Mouse (Mus musculus) ES-Bruce4 (cell line): ENCODE data around the gene Hdac4. TPM values are rescaled to one million over a fixed set of nuclear protein-coding genes. Genes with fewer than 3 reads are reported as not detected.

Experiments used
- H3K27ac ChIP-seq: 2 replicates; pipeline ENCODE4 v1.5.1; 2012; ENCODE audit warnings: low read length, inconsistent platforms; ENCODE audit not compliant: insufficient read depth
- H3K27me3 ChIP-seq: 2 replicates; pipeline ENCODE4 v1.6.1; 2012; ENCODE audit warnings: mild to moderate bottlenecking, low read length, inconsistent platforms; ENCODE audit not compliant: control insufficient read depth, poor library complexity, insufficient read depth, severe bottlenecking
- H3K36me3 ChIP-seq: 2 replicates; pipeline ENCODE4 v1.6.1; 2012; ENCODE audit warnings: inconsistent platforms, mild to moderate bottlenecking, low read length, moderate library complexity; ENCODE audit not compliant: control insufficient read depth, poor library complexity, insufficient read depth, severe bottlenecking
- H3K4me1 ChIP-seq: one replicate; pipeline ENCODE4 v1.8.1; 2011; ENCODE audit warnings: low read length; ENCODE audit not compliant: control insufficient read depth, insufficient read depth
- H3K4me3 ChIP-seq: 2 replicates; pipeline ENCODE4 v1.5.1; 2011; ENCODE audit warnings: low read depth, mild to moderate bottlenecking, low read length
- H3K9ac ChIP-seq: 2 replicates; pipeline ENCODE4 v1.6.1; 2012; ENCODE audit warnings: low read depth, mild to moderate bottlenecking, inconsistent platforms; ENCODE audit not compliant: poor library complexity, severe bottlenecking
- H3K9me3 ChIP-seq: replicated peaks from 2 replicates; pipeline ENCODE4 v1.6.1; 2012; ENCODE audit warnings: mild to moderate bottlenecking, low read length, inconsistent platforms; ENCODE audit not compliant: control insufficient read depth, poor library complexity, insufficient read depth, severe bottlenecking
- CTCF ChIP-seq: IDR thresholded peaks from one replicate; pipeline ENCODE4 v1.8.1; 2011; ENCODE audit warnings: low read depth, low read length
- EP300 ChIP-seq: IDR thresholded peaks from 2 replicates; pipeline ENCODE4 v1.6.1; 2011; ENCODE audit warnings: low read depth, low read length; ENCODE audit not compliant: insufficient read depth
- POLR2A ChIP-seq: IDR thresholded peaks from one replicate; pipeline ENCODE4 v1.8.1; 2011; ENCODE audit warnings: low read length; ENCODE audit not compliant: insufficient read depth
- polyA plus RNA-seq: library from polyadenylated mRNA; stranded (reverse); fragments of >200 nt; gene quantifications from 2 replicates; pipeline ENCODE4 v1.2.4, GENCODE M21; 2011; ENCODE audit warnings: low read depth; ENCODE audit not compliant: missing spikeins, insufficient read depth, insufficient read length

Hdac4 gene
- polyA plus RNA-seq, 1 experiment: 27.5 TPM

DNA sequence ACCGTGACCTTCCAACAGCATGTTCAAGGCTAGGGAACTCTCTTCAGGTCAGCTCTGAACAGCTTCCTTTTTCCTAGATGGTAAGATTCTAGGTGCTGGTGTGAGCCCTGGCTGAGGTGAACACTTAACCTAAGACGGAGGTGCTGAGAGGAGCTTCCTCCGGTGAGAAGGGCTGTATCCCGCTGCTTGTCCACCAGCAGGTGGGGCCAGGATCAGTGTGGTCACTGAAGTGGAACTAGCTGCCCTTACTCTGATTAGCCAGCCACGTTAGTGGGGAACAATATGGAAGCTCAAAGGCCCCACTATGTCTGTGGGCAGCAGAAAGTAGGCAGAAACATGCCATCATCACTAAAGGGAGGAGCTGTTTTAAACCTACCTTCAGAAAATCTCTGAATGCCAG, 204.6 kb downstream of the Hdac4 start:
- H3K9me3 ChIP-seq: peaks cover 5% of the 10 kb centered on the region
- TF ChIP-seq EP300: no peak
- no peak for TF ChIP-seq CTCF
- no peak for TF ChIP-seq POLR2A
- H3K9ac ChIP-seq: no peak overlapping the region
- no peaks in the 10 kb centered on the region for H3K27me3 ChIP-seq
- H3K4me1 ChIP-seq: peaks cover 1% of the 10 kb centered on the region
- peaks cover 12% of the 10 kb centered on the region for H3K36me3 ChIP-seq
- H3K27ac ChIP-seq: no peak overlapping the region
- H3K4me3 ChIP-seq: no peak overlapping the region

DNA sequence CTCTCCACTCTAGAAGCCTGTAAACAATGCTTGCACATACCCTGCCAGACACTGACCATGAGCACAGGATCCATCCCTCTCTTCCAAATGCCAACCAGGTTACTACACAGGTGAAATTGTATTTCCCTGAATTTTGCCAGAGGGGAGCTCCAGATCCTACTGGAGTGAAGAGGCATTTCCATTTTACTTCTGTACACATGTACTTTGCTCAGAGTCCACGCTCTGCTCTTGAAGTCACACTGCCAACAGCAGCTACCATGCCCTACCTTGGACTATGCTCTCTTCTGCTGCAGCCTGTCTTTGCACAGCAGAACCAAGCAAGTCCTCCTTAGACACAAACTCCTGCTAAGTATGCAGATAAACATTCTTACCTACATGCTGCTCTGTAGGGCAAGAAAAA, 206.6 kb downstream of the Hdac4 start:
- Histone ChIP-seq H3K27ac (no peak overlapping the region), H3K27me3 (no peaks in the 10 kb centered on the region), H3K9ac (no peak overlapping the region), H3K4me1 (peaks cover 1% of the 10 kb centered on the region), H3K36me3 (peaks cover 22% of the 10 kb centered on the region), H3K9me3 (peaks cover 5% of the 10 kb centered on the region), H3K4me3 (no peak overlapping the region)
- no peak for TF ChIP-seq POLR2A
- no peak for TF ChIP-seq EP300
- no peak for TF ChIP-seq CTCF

DNA sequence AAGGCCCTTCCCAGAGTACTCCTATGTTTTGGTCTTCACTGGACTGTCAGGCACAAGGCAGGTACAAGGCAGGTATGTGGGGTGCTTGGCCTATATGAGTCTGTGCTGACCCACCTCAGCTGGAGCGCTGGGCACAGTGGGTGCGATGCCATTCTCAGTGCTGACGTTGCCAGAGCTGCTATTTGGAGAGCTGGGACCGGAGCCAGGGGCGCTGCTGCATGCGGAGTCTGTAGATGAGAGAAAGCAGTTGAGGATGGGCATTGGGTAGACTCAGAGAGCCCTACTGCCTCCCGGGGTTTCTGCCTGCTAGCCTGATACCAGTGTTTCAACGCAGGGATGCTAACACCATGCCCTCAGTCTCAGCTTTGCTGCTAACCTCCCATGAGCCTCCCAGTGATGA, 208.1 kb downstream of the Hdac4 start:
- Histone ChIP-seq H3K27me3 (no peaks in the 10 kb centered on the region), H3K9me3 (no peaks in the 10 kb centered on the region), H3K9ac (no peak overlapping the region), H3K4me3 (no peak overlapping the region), H3K4me1 (peaks cover 1% of the 10 kb centered on the region), H3K36me3 (peaks cover 26% of the 10 kb centered on the region), H3K27ac (no peak overlapping the region)
- TF ChIP-seq POLR2A (no peak), EP300 (no peak), CTCF (no peak)

DNA sequence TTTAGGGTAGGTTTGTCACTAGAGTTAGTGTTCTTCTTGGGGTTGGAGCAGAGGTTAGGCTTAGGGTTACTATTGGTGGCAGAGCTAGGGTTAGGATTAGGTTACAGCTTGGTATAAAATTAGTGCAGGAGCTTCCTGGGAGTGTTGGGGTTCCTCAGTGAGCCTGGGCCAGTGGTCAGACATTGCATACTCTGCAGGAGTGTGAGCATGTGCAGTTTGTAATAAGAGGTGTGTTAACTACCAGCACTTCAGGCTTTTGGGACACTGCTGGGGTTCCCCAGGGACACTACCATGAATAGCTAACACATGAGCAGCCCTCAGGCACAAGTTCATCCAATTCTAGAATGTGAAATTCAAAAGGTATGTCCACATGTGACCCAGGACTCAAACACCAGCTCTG, 209.7 kb downstream of the Hdac4 start:
- Histone ChIP-seq H3K27ac (no peak overlapping the region), H3K9me3 (no peaks in the 10 kb centered on the region), H3K27me3 (no peaks in the 10 kb centered on the region), H3K36me3 (peaks cover 26% of the 10 kb centered on the region), H3K9ac (no peak overlapping the region), H3K4me1 (peaks cover 1% of the 10 kb centered on the region), H3K4me3 (no peak overlapping the region)
- no peak for TF ChIP-seq CTCF
- no peak for TF ChIP-seq EP300
- no peak for TF ChIP-seq POLR2A

DNA sequence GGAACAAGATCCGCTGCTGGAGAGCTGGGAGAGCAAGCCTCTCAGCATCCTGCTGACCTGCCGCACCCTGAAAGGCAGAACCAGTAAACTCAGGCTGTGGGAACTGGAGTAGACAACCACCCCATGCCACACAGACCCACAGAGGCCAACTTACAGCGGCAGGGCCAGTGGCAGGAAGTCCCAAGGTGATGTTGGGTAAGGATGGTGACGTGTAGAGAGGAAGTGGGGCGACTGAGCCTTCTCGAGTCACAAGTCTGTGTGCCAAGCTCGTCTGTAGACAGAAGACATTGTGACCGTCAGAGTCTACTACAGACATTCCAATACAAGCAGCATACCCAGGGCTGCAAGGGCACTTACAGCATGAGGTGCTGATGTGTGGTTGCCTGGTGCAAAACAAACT, 211.0 kb downstream of the Hdac4 start:
- H3K4me3 ChIP-seq: no peak overlapping the region
- no peak overlapping the region for H3K9ac ChIP-seq
- H3K27ac ChIP-seq: no peak overlapping the region
- H3K9me3 ChIP-seq: no peaks in the 10 kb centered on the region
- H3K36me3 ChIP-seq: peaks cover 26% of the 10 kb centered on the region
- no peak for TF ChIP-seq EP300
- no peak for TF ChIP-seq CTCF
- TF ChIP-seq POLR2A: no peak
- no peaks in the 10 kb centered on the region for H3K27me3 ChIP-seq
- peaks cover 1% of the 10 kb centered on the region for H3K4me1 ChIP-seq

DNA sequence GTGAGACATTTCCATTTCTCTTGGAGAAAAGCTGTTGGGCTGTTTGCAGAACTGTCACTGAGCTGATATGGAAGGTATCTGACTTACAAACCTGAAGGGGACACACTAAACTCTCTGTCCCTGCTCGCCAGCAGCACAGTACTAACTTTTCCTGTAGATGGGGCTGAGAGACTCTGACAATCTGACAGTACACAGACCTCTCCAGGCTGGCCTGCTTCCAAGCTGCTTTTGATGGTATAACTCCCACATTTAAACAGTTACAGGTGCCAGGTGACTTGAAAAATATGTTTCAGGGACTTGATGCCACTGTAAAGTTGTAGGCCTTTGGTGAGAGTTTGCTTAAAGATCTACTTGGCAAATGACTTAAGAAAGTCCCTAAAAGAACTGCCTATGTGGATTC, 214.1 kb downstream of the Hdac4 start:
- Histone ChIP-seq H3K36me3 (peaks cover 20% of the 10 kb centered on the region), H3K4me3 (no peak overlapping the region), H3K27ac (no peak overlapping the region), H3K4me1 (no peaks in the 10 kb centered on the region), H3K9ac (no peak overlapping the region), H3K9me3 (no peaks in the 10 kb centered on the region), H3K27me3 (no peaks in the 10 kb centered on the region)
- TF ChIP-seq EP300 (no peak), CTCF (no peak), POLR2A (no peak)
